Mouse (Mus musculus) spleen, embryonic (tissue): Measurements from ENCODE around the gene Dtymk.
"Not testable (repeated sequence)": the region's sequence is repeated elsewhere in the genome, so short reads cannot be mapped to it uniquely, and the experiment has no call there.

Experiments
- CTCF ChIA-PET: fragments of 350-600 bp; sonication (Branson Sonifier 250); formaldehyde crosslinking; loops from one replicate; lab custom pipeline; 2022; lab: Charles Lee

The Dtymk gene

GRCm38 (mm10) chr1:93804818-93805217 is 3.1 kb upstream of the Dtymk start:
- CTCF ChIA-PET: no interaction called here

- CTCF ChIA-PET: interaction anchor here (0.6 kb wide), 1 partner anchor 50 kb away, joined by 4 read pairs; no protein-coding TSS in a partner anchor
Observed at GRCm38 (mm10) chr1:93803556-93804507, 2.1 kb upstream of the Dtymk start, which contains the start of gene Ing5. Ing5 (plus strand) TSS chr1:93803965.

- CTCF ChIA-PET: no interaction called here
Observed at GRCm38 (mm10) chr1:93802771-93803170, 1.0 kb upstream of the Dtymk start.

GRCm38 (mm10) chr1:93800670-93801503 is 847 bp downstream of the Dtymk start:
- CTCF ChIA-PET: no interaction called here

GRCm38 (mm10) chr1:93795886-93796285 is 5.8 kb downstream of the Dtymk start:
- CTCF ChIA-PET: no interaction called here

GRCm38 (mm10) chr1:93794526-93794925 is 7.2 kb downstream of the Dtymk start:
- CTCF ChIA-PET: no interaction called here

GRCm38 (mm10) chr1:93786912-93787311 is 14.8 kb downstream of the Dtymk start:
- CTCF ChIA-PET: no interaction called here

- CTCF ChIA-PET: no interaction called here
Observed at GRCm38 (mm10) chr1:93776686-93777085, 25.0 kb downstream of the Dtymk start.

- CTCF ChIA-PET: interaction anchor here (0.5 kb wide), 1 partner anchor 1331 kb away, joined by 3 read pairs; no protein-coding TSS in a partner anchor
Observed at GRCm38 (mm10) chr1:93769901-93770300, 31.8 kb downstream of the Dtymk start.

GRCm38 (mm10) chr1:93767600-93767999 is 34.1 kb downstream of the Dtymk start:
- CTCF ChIA-PET: no interaction called here

- CTCF ChIA-PET: no interaction called here
Observed at GRCm38 (mm10) chr1:93764871-93765591, 36.7 kb downstream of the Dtymk start.

GRCm38 (mm10) chr1:93763531-93763930 is 38.2 kb downstream of the Dtymk start:
- CTCF ChIA-PET: not testable (repeated sequence)

GRCm38 (mm10) chr1:93760076-93760475 is 41.7 kb downstream of the Dtymk start:
- CTCF ChIA-PET: interaction anchor here (0.6 kb wide), 1 partner anchor 57 kb away, joined by 5 read pairs; no protein-coding TSS in a partner anchor

GRCm38 (mm10) chr1:93756154-93756553 is 45.6 kb downstream of the Dtymk start:
- CTCF ChIA-PET: no interaction called here

GRCm38 (mm10) chr1:93755618-93756017 is 46.1 kb downstream of the Dtymk start:
- CTCF ChIA-PET: no interaction called here

GRCm38 (mm10) chr1:93755291-93755610 is 46.5 kb downstream of the Dtymk start:
- CTCF ChIA-PET: no interaction called here

GRCm38 (mm10) chr1:93754573-93755290 is 47.0 kb downstream of the Dtymk start, which contains the start of gene Thap4:
Thap4 (minus strand) TSS chr1:93754864.
- CTCF ChIA-PET: no interaction called here

GRCm38 (mm10) chr1:93753911-93754572 is 47.7 kb downstream of the Dtymk start:
- CTCF ChIA-PET: interaction anchor here (1.0 kb wide), 1 partner anchor 50 kb away, joined by 4 read pairs; the partner anchor contains the start of gene Ing5

GRCm38 (mm10) chr1:93751290-93751689 is 50.4 kb downstream of the Dtymk start, which contains the start of gene Atg4b:
Atg4b (plus strand) TSS chr1:93751500.
- CTCF ChIA-PET: no interaction called here

- CTCF ChIA-PET: no interaction called here
Observed at GRCm38 (mm10) chr1:93748539-93748938, 53.2 kb downstream of the Dtymk start.
